Mouse (Mus musculus): ENCODE measurements around the gene Nfib. TPM values are rescaled to one million over a fixed set of nuclear protein-coding genes. Genes with fewer than 3 reads are reported as not detected.

The Nfib gene
- polyA plus RNA-seq, 1 experiment from 2014 or later, result 32.3 TPM

DNA sequence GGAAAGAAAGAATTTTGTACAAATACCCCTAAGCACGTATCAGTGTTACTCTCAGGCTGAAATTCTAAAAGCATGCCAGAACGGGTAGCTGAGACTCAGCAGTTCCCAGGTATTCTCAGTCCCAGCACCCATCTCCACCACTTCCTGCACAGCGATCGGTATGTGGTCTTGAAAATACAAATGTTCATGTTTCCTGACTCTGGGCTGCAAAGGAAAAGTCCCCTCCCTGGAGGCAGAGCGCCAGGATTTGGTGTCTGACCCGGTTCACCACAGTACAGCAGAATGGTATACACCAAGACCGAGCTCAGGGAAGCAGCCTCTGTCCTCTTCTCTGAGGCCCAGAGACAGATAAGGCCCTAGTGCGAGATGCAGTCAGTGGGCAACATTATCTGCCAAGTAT lies 238.8 kb downstream of the Nfib start:
- H3K36me3 ChIP-seq (ENCODE audit: control insufficient read depth, insufficient read depth, low read length), result no peaks in the 10 kb centered on the region
- H3K9ac ChIP-seq (ENCODE audit: low read depth, low read length), result no peak overlapping the region
- 57% methylated on average over 8 of the region's 8 CpGs for WGBS
- peaks cover 54% of the 10 kb centered on the region for H3K4me1 ChIP-seq (ENCODE audit: control insufficient read depth, insufficient read depth, low read length)
- H3K4me3 ChIP-seq (ENCODE audit: low read length), result no peak overlapping the region
- no peaks in the 10 kb centered on the region for H3K9me3 ChIP-seq (ENCODE audit: control insufficient read depth, low read length)
- no peak for ATAC-seq
- no peaks in the 10 kb centered on the region for H3K27me3 ChIP-seq (replicated peaks; ENCODE audit: control insufficient read depth, insufficient read depth, low read length)
- H3K4me2 ChIP-seq (ENCODE audit: low read depth, low read length), result no peak overlapping the region
- H3K27ac ChIP-seq (ENCODE audit: low read length), result peak overlapping the region; percentile 54

- Histone ChIP-seq H3K4me2 (ENCODE audit: low read depth, low read length) (no peak overlapping the region), H3K9ac (ENCODE audit: low read depth, low read length) (no peak overlapping the region), H3K27ac (ENCODE audit: low read length) (peak overlapping the region; percentile 54; the same call in 1 of the 2 replicates), H3K4me1 (ENCODE audit: control insufficient read depth, insufficient read depth, low read length) (peaks cover 50% of the 10 kb centered on the region), H3K36me3 (ENCODE audit: control insufficient read depth, insufficient read depth, low read length) (no peaks in the 10 kb centered on the region), H3K4me3 (ENCODE audit: low read length) (no peak overlapping the region), H3K27me3 (replicated peaks; ENCODE audit: control insufficient read depth, insufficient read depth, low read length) (no peaks in the 10 kb centered on the region), H3K9me3 (ENCODE audit: control insufficient read depth, low read length) (no peaks in the 10 kb centered on the region)
- 61% methylated on average over 6 of the region's 6 CpGs for WGBS
- no peak for ATAC-seq
Observed at GRCm38 (mm10) chr4:82466144-82466543, 239.4 kb downstream of the Nfib start.

- Histone ChIP-seq H3K4me1 (ENCODE audit: control insufficient read depth, insufficient read depth, low read length) (peaks cover 39% of the 10 kb centered on the region), H3K36me3 (ENCODE audit: control insufficient read depth, insufficient read depth, low read length) (no peaks in the 10 kb centered on the region), H3K27me3 (replicated peaks; ENCODE audit: control insufficient read depth, insufficient read depth, low read length) (no peaks in the 10 kb centered on the region), H3K9ac (ENCODE audit: low read depth, low read length) (no peak overlapping the region), H3K27ac (ENCODE audit: low read length) (peak overlapping the region; percentile 54), H3K4me2 (ENCODE audit: low read depth, low read length) (no peak overlapping the region), H3K9me3 (ENCODE audit: control insufficient read depth, low read length) (no peaks in the 10 kb centered on the region), H3K4me3 (ENCODE audit: low read length) (no peak overlapping the region)
- ATAC-seq, result peak; percentile 77
- 31% methylated on average over 8 of the region's 8 CpGs for WGBS
Observed at GRCm38 (mm10) chr4:82464051-82464632, 241.4 kb downstream of the Nfib start.

GRCm38 (mm10) chr4:82463189-82463715 lies 242.3 kb downstream of the Nfib start:
- 64% methylated on average over 7 of the region's 7 CpGs for WGBS
- Histone ChIP-seq H3K27ac (ENCODE audit: low read length) (0 out of 2 replicates have a peak overlapping the region, but pooled peaks have one; percentile 28), H3K9ac (ENCODE audit: low read depth, low read length) (no peak overlapping the region), H3K4me2 (ENCODE audit: low read depth, low read length) (no peak overlapping the region), H3K36me3 (ENCODE audit: control insufficient read depth, insufficient read depth, low read length) (no peaks in the 10 kb centered on the region), H3K4me1 (ENCODE audit: control insufficient read depth, insufficient read depth, low read length) (peaks cover 39% of the 10 kb centered on the region), H3K9me3 (ENCODE audit: control insufficient read depth, low read length) (no peaks in the 10 kb centered on the region), H3K27me3 (replicated peaks; ENCODE audit: control insufficient read depth, insufficient read depth, low read length) (no peaks in the 10 kb centered on the region), H3K4me3 (ENCODE audit: low read length) (no peak overlapping the region)
- ATAC-seq, result no peak

GRCm38 (mm10) chr4:82461676-82462075 lies 243.9 kb downstream of the Nfib start:
- WGBS, result 94% methylated on average over 2 of the region's 2 CpGs
- ATAC-seq, result no peak

DNA sequence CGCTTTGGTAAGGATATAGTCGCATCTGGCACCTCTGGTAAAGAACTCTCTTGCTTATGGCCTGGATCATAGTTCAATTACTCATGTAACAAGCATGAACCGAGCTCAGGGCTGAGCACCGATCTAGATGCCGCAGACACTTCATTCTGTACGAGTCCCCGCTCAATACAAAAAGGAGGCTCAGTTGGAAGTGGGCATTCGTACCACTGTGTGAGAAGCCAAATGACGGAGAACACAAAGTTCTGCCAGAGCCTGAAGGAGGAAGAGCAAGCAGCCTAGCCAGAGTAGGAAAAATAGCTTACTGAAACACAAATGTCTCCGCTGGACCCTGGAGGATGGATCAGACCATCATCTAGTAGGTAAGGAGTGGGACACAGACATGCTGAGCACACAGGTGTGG lies 246.7 kb downstream of the Nfib start:
- Histone ChIP-seq H3K4me1 (ENCODE audit: control insufficient read depth, insufficient read depth, low read length) (peaks cover 16% of the 10 kb centered on the region), H3K9me3 (ENCODE audit: control insufficient read depth, low read length) (no peaks in the 10 kb centered on the region), H3K4me2 (ENCODE audit: low read depth, low read length) (no peak overlapping the region), H3K4me3 (ENCODE audit: low read length) (no peak overlapping the region), H3K36me3 (ENCODE audit: control insufficient read depth, insufficient read depth, low read length) (no peaks in the 10 kb centered on the region), H3K27ac (ENCODE audit: low read length) (no peak overlapping the region), H3K9ac (ENCODE audit: low read depth, low read length) (no peak overlapping the region), H3K27me3 (replicated peaks; ENCODE audit: control insufficient read depth, insufficient read depth, low read length) (no peaks in the 10 kb centered on the region)
- WGBS, result 94% methylated on average over 10 of the region's 10 CpGs
- ATAC-seq, result no peak

More at GRCm38 (mm10) chr4:82461676-82462075, 243.9 kb downstream of the Nfib start:
- Histone ChIP-seq H3K9me3 (ENCODE audit: control insufficient read depth, low read length) (no peaks in the 10 kb centered on the region), H3K27me3 (replicated peaks; ENCODE audit: control insufficient read depth, insufficient read depth, low read length) (no peaks in the 10 kb centered on the region), H3K27ac (ENCODE audit: low read length) (no peak overlapping the region), H3K4me1 (ENCODE audit: control insufficient read depth, insufficient read depth, low read length) (peaks cover 32% of the 10 kb centered on the region), H3K4me3 (ENCODE audit: low read length) (no peak overlapping the region), H3K36me3 (ENCODE audit: control insufficient read depth, insufficient read depth, low read length) (no peaks in the 10 kb centered on the region), H3K4me2 (ENCODE audit: low read depth, low read length) (no peak overlapping the region), H3K9ac (ENCODE audit: low read depth, low read length) (no peak overlapping the region)

- 81% methylated on average over 5 of the region's 5 CpGs for WGBS
- Histone ChIP-seq H3K27ac (ENCODE audit: low read length) (no peak overlapping the region), H3K4me2 (ENCODE audit: low read depth, low read length) (no peak overlapping the region), H3K27me3 (replicated peaks; ENCODE audit: control insufficient read depth, insufficient read depth, low read length) (no peaks in the 10 kb centered on the region), H3K9me3 (ENCODE audit: control insufficient read depth, low read length) (no peaks in the 10 kb centered on the region), H3K36me3 (ENCODE audit: control insufficient read depth, insufficient read depth, low read length) (no peaks in the 10 kb centered on the region), H3K4me1 (ENCODE audit: control insufficient read depth, insufficient read depth, low read length) (peaks cover 16% of the 10 kb centered on the region), H3K4me3 (ENCODE audit: low read length) (no peak overlapping the region), H3K9ac (ENCODE audit: low read depth, low read length) (no peak overlapping the region)
- ATAC-seq, result no peak
Observed at GRCm38 (mm10) chr4:82456908-82457307, 248.6 kb downstream of the Nfib start.

DNA sequence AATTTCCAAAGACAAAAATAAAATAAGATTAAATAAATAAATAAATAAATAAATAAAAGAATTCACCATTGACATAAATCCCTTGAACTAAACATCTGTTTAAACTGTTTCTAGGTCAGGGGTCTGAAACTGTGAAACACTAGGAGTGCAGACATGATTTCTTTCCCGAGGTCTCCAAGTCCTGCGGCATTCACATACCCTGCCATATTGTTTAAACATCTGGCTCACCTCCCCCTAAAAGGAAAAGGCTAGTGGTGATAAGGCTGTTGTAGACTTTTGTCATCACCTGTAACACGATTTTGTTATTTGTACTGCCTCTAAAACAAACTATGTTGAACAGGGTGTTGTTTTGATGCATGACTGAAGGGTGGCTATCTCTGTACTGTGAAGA lies 249.2 kb downstream of the Nfib start:
- peaks cover 16% of the 10 kb centered on the region for H3K4me1 ChIP-seq (ENCODE audit: control insufficient read depth, insufficient read depth, low read length)
- ATAC-seq, result no peak
- no peak overlapping the region for H3K27ac ChIP-seq (ENCODE audit: low read length)
- H3K4me3 ChIP-seq (ENCODE audit: low read length), result no peak overlapping the region
- 51% methylated on average over 3 of the region's 3 CpGs for WGBS
- no peak overlapping the region for H3K9ac ChIP-seq (ENCODE audit: low read depth, low read length)
- H3K9me3 ChIP-seq (ENCODE audit: control insufficient read depth, low read length), result no peaks in the 10 kb centered on the region
- no peaks in the 10 kb centered on the region for H3K27me3 ChIP-seq (replicated peaks; ENCODE audit: control insufficient read depth, insufficient read depth, low read length)
- H3K36me3 ChIP-seq (ENCODE audit: control insufficient read depth, insufficient read depth, low read length), result no peaks in the 10 kb centered on the region
- no peak overlapping the region for H3K4me2 ChIP-seq (ENCODE audit: low read depth, low read length)

- no peaks in the 10 kb centered on the region for H3K9me3 ChIP-seq (ENCODE audit: control insufficient read depth, low read length)
- 87% methylated on average over 8 of the region's 8 CpGs for WGBS
- no peak overlapping the region for H3K9ac ChIP-seq (ENCODE audit: low read depth, low read length)
- no peaks in the 10 kb centered on the region for H3K27me3 ChIP-seq (replicated peaks; ENCODE audit: control insufficient read depth, insufficient read depth, low read length)
- no peak overlapping the region for H3K27ac ChIP-seq (ENCODE audit: low read length)
- no peaks in the 10 kb centered on the region for H3K36me3 ChIP-seq (ENCODE audit: control insufficient read depth, insufficient read depth, low read length)
- ATAC-seq, result no peak
- H3K4me2 ChIP-seq (ENCODE audit: low read depth, low read length), result no peak overlapping the region
- H3K4me1 ChIP-seq (ENCODE audit: control insufficient read depth, insufficient read depth, low read length), result peaks cover 16% of the 10 kb centered on the region
- H3K4me3 ChIP-seq (ENCODE audit: low read length), result no peak overlapping the region
Observed at GRCm38 (mm10) chr4:82455617-82456322, 249.8 kb downstream of the Nfib start.
